Mouse (Mus musculus) retina, postnatal 7 days (tissue): ENCODE measurements around the gene Tmcc1.

Experiments
- DNase-seq: peaks from one replicate; pipeline ENCODE4 v3.0.0-alpha.2; 2012; ENCODE audit warnings: low read depth, low spot score

Gene Tmcc1

GRCm38 (mm10) chr6:116014111-116014510 lies 179.2 kb downstream of the Tmcc1 start:
- DNase-seq: no peak

DNA sequence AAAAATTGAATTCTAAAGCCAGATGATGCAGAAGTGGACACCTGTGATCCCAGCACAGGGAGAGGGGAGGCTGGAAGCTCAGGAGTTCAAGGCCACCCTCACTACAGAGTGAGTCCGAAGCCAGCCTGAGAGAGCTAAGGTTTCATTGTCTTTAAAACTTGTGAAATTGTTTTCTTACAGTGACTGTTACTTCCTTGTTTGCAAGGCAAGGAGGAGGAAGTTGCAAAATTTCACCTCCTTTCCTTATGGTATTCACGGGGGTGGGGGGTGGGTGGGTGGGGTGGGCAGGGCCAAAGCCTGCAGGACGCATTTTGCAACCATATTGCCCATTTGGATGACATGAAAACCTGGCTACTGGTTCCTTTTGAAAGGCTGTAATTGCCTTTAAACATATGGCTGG lies 179.6 kb downstream of the Tmcc1 start:
- DNase-seq: no peak

- DNase-seq: peak; percentile 72
Observed at GRCm38 (mm10) chr6:116010541-116010940, 182.7 kb downstream of the Tmcc1 start.

DNA sequence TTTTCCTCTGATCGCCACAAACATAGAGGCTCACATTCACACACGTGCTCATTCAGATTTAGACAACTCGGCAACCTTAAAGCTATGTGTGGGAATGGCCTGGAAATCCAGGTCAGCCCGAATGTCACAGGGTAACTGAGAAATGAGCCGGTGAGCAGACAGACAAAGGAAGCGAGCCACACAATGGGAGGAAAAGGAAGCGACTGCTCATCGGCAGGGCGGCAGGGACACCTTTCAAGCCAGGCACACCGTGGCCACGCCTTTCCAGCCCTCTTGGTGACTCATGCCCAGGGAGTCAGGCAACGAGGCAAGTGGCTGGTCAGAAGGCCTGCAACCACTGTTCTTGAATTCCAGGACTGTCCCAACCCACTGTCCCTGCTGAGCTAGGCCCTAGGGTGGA lies 183.9 kb downstream of the Tmcc1 start:
- DNase-seq: no peak

GRCm38 (mm10) chr6:116007561-116008173 lies 185.6 kb downstream of the Tmcc1 start:
- peak; percentile 56 for DNase-seq

- DNase-seq: no peak
Observed at GRCm38 (mm10) chr6:116006731-116007130, 186.6 kb downstream of the Tmcc1 start.

GRCm38 (mm10) chr6:116005959-116006288 lies 187.4 kb downstream of the Tmcc1 start:
- no peak for DNase-seq

GRCm38 (mm10) chr6:116005275-116005958 lies 187.9 kb downstream of the Tmcc1 start:
- DNase-seq: no peak

GRCm38 (mm10) chr6:116004716-116005115 lies 188.6 kb downstream of the Tmcc1 start:
- DNase-seq: no peak

GRCm38 (mm10) chr6:116004069-116004468 lies 189.2 kb downstream of the Tmcc1 start:
- DNase-seq: no peak

GRCm38 (mm10) chr6:116003516-116003915 lies 189.8 kb downstream of the Tmcc1 start:
- no peak for DNase-seq

DNA sequence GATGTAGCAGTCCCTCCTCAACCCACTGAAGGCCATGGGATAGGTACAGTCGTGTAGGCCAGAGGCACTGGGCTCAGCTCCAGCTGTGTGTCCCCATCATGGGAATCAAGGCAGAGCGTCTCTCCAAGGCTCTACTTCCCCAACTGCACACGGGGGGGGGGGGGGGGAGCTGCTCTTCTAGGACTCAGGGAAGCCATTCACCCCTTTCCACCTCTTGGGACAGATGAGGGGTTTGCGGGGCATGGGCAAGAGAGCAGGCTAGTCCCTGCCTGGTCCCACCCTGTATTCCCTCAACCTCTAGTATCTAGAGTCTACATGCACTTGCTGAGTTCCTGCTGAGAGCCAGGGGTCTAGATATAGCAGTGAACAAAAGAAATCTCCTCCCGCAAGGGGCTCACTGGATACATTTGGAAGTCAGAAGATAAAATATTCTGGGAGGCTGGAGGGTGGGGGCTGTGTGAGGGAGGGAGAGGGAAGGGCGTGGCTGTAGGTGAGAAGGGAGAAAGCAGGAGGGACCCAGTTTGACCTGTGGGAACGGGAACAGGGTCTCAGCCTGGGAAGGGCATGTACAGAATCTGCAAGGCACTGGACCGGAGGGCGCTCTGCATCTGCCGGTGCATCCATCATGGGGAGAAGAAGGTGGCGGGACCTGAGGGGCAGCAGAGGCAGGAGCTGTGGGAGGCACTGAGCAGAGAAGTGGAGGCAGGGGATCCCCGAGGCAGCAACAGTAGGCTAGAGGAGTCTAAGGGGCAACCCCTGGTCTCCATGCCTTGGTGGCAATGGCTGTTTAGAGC lies 190.8 kb downstream of the Tmcc1 start:
- DNase-seq: no peak

- DNase-seq: no peak
Observed at GRCm38 (mm10) chr6:116000851-116001250, 192.4 kb downstream of the Tmcc1 start.

- no peak for DNase-seq
Observed at GRCm38 (mm10) chr6:115999227-115999626, 194.1 kb downstream of the Tmcc1 start.

DNA sequence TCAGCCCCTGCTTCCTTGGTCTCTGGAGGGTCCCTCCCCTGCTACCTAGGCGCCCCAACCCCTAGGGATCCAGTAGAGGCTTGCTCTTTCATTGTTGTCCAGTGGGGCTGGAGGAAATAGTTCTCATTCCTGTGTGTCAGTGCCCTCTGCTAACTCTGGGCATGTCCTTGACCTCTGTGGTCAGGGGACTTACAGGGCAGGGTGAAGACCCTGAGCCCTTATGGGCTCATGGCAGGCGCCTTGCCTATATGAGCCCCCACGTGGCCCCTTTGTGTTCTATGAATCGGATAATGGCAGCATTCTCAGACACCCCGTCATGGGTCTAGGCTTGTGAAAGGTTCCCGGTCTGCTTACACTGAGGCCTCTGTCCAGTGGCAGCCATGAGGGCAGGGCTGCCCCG lies 194.5 kb downstream of the Tmcc1 start:
- DNase-seq: no peak

DNA sequence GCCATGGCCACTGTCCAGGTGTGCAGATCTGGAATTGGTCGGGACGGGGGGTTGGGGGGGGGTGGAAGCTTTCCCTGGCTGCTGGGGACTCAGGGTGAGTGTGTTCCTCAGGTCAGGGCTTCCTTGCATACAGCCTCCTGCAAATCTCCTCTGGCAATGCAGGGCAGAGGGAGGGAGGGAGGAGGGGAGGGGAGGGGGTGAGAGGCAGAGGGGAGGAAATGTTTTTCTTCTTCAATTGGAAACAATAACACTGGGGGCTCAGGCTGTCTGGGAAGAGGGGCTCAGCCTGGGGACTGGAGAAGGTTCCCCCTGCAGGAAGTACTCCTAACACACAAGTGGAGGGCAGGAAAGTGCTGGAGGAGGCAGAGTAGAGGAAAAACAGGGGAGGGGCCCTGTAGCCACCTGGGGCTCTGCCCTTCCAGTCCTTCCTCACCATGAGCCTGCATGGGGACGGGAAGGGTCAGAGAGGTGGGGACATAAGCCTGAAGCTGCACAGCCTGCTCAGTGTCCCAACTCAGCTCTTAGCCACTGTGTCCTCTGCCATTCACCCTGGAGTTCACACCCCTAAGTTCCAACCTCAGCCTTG lies 195.5 kb downstream of the Tmcc1 start:
- no peak for DNase-seq

- DNase-seq: no peak
Observed at GRCm38 (mm10) chr6:115996171-115996851, 197.0 kb downstream of the Tmcc1 start.

GRCm38 (mm10) chr6:115995531-115995941 lies 197.8 kb downstream of the Tmcc1 start:
- no peak for DNase-seq

GRCm38 (mm10) chr6:115994877-115995520 lies 198.3 kb downstream of the Tmcc1 start, which contains the start of gene Plxnd1:
TSS of gene Plxnd1 (minus strand) at chr6:115995005.
- peak; percentile 73 for DNase-seq

DNA sequence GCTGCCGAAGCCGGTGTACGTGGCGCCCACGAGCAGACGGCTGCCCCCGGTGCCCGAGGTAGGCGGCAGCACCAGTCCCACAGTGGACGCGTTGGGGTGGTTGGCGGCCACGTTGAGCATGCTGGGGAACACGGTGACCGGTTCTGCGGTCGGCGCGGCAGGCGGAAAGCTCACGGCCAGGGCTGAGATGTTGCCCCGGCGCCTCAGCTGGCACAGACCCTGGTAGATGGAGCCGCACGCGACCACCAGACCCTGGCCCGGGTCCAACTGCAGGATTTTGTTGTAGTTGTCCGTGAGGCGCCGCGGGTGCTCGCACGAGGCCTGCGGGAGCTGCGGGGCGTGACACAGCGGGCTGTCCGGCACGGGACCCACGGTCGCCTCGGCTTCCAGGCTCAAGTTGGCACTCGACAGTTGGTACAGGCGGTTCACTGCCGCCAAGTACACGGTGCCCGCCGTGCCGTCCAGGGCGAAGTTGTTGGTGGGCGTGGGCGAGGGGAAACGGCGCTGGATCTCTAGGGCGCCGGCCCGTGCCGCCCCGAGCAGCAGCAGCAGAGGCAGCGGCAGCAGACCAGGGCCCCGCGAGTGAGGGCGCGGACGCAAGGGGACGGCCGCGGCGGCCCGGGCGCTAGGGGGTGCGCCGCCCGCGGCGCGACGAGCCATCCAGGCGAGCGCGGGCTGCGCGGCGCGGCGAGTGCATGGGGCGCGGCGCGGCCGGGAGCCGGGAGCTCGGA lies 199.0 kb downstream of the Tmcc1 start:
- no peak for DNase-seq
